Mouse (Mus musculus) cortical plate, adult 2 months (tissue): ENCODE results near the gene Fau.

Source experiments
- CTCF ChIP-seq: fragments of 200-500 bp; IDR thresholded peaks from 2 replicates; pipeline ENCODE4 v1.5.1; 2011; ENCODE audit warnings: mild to moderate bottlenecking, control low read depth, low read length; ENCODE audit not compliant: insufficient read depth; ENCODE audit errors: extremely low read depth
- POLR2A ChIP-seq: fragments of 200-500 bp; IDR thresholded peaks from 2 replicates; pipeline ENCODE4 v1.6.1; 2011; ENCODE audit warnings: mild to moderate bottlenecking, low read length, control low read depth; ENCODE audit not compliant: insufficient read depth; ENCODE audit errors: extremely low read depth

DNA sequence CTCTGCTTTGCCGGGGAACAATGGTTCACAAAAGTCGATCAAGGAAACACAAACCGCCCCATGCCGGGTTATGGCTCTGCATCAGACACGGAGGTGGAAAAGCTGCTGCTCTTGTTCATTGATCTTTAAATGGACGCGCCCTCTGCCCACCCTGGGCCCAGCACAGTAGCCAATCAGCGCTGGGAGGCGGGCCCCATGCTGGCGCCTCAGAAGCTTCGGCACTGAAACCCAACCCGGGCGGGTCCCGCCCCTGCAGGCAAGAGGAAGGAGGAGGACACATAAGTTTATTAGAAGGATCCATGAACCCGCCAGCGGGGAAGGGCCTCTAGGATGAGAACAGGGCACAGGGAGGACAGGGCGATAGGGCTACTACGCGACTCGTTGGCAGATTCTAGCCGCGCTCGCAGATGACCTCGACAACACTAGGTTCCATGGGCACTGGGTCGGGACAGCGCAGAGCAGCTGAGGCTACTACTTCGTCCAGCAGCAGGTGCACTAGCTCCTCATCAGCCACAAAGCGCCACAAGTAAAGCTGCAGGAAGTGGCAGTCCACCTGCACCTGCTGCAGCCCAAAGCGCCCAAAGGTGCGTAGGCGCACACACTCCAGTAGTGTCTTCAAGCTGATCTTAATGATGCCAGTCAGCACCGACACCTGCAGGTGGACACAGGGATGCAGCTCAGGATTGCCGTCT lies 10.2 kb downstream of the Fau start, which contains the start of gene Tm7sf2:
- TF ChIP-seq CTCF (no peak), POLR2A (peak; percentile 50; the same call in 1 of the 2 replicates)
